Mouse (Mus musculus) spleen, adult 2 months (tissue): ENCODE measurements around the gene Tgfbrap1. TPM values are rescaled to one million over a fixed set of nuclear protein-coding genes. Genes with fewer than 3 reads are reported as not detected.

ENCODE experiments used
- DNase-seq, 2 experiments: peaks; one replicate each; pipeline versions ENCODE4 v3.0.0 to v3.0.0-alpha.2; 2012 to 2021; ENCODE audit warnings: low spot score in 2 of 2, low read depth in 1 of 2
- H3K27ac ChIP-seq: fragments of 200-500 bp; 2 replicates; pipeline ENCODE4 v1.5.1; 2012; ENCODE audit warnings: low read length, inconsistent platforms; ENCODE audit not compliant: insufficient read depth
- H3K27me3 ChIP-seq: fragments of 200-500 bp; 2 replicates; pipeline ENCODE4 v1.6.1; 2012; ENCODE audit warnings: mild to moderate bottlenecking, moderate library complexity, low read length, inconsistent platforms; ENCODE audit not compliant: control insufficient read depth, insufficient read depth
- H3K36me3 ChIP-seq: fragments of 200-500 bp; 2 replicates; pipeline ENCODE4 v1.6.1; 2012; ENCODE audit warnings: mild to moderate bottlenecking, low read length, inconsistent platforms; ENCODE audit not compliant: control insufficient read depth, insufficient read depth
- H3K4me1 ChIP-seq: fragments of 200-500 bp; 2 replicates; pipeline ENCODE4 v1.6.1; 2011; ENCODE audit warnings: inconsistent platforms; ENCODE audit not compliant: control insufficient read depth, insufficient read depth, insufficient read length
- H3K4me3 ChIP-seq: fragments of 200-500 bp; 2 replicates; pipeline ENCODE4 v1.5.1; 2011; ENCODE audit warnings: mild to moderate bottlenecking, inconsistent platforms; ENCODE audit not compliant: insufficient read depth, insufficient read length; ENCODE audit errors: extremely low read depth
- CTCF ChIP-seq: fragments of 200-500 bp; IDR thresholded peaks from 2 replicates; pipeline ENCODE4 v1.5.1; 2011; ENCODE audit warnings: mild to moderate bottlenecking, inconsistent platforms; ENCODE audit not compliant: insufficient read depth, insufficient read length, insufficient replicate concordance; ENCODE audit errors: extremely low read depth
- POLR2A ChIP-seq: fragments of 200-500 bp; IDR thresholded peaks from 2 replicates; pipeline ENCODE4 v1.6.1; 2011; ENCODE audit warnings: low read depth, low read length, inconsistent platforms
- WGBS: fragments of 180-500 bp; shearing (Covaris S2); methylation state at CpG from one replicate; pipeline ENCODE4 v1.1.7; 2018; 5-methylcytosine and 5-hydroxymethylcytosine counted together
- polyA plus RNA-seq: library from polyadenylated mRNA; depleted of rRNA; stranded (reverse); fragments of >200 nt; gene quantifications from 2 replicates; pipeline ENCODE4 v1.2.3, GENCODE M21; 2012

Tgfbrap1 gene
- polyA plus RNA-seq, 1 experiment = 13.4 TPM

GRCm38 (mm10) chr1:43130219-43130981 lies 32.0 kb upstream of the Tgfbrap1 start:
- H3K4me3 ChIP-seq = no peak overlapping the region
- 80% methylated on average over 5 of the region's 5 CpGs for WGBS
- no peak for TF ChIP-seq CTCF
- H3K27me3 ChIP-seq = no peaks in the 10 kb centered on the region
- H3K27ac ChIP-seq = no peak overlapping the region
- no peak for DNase-seq
- no peaks in the 10 kb centered on the region for H3K36me3 ChIP-seq
- H3K4me1 ChIP-seq = no peaks in the 10 kb centered on the region

DNA sequence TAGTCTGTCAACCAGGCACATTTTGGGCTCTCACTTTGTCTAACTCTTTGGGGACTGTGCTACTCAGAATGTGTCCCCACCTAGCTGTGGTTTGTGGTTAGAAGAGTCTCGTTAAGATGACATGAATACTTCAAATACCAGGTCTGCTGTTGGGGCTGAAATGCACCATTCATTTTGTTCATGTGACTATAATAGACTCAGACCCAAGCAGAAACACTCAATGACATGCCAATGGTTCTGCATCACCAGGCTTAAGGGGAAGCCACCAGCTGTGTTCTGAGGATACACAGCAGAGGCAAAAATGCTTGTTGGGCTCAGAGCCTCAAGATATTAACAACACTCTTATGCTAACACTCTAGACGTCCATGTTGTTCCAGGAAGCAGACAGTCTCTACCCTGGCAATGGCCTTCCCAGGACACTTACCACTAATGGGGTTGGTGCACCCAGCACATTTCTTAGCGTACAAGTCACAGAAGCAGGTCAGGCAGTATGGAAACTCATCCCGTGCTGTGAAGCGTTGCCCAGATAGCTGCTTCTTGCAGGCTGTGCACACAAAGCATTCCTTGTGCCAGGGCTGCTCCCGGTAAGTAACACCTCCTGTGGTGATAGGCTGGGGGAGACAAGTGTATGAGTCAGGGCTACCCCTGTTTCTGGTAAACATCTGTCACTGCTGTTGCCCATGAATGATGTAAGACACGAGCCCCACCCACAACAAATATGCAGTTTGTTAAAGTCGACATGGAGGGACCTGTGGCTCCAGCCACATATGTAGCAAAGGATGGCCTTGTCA lies 29.6 kb upstream of the Tgfbrap1 start:
- H3K27me3 ChIP-seq = no peaks in the 10 kb centered on the region
- 72% methylated on average over 8 of the region's 8 CpGs for WGBS
- DNase-seq = no peak

GRCm38 (mm10) chr1:43127196-43127595 lies 28.8 kb upstream of the Tgfbrap1 start:
- Histone ChIP-seq H3K36me3 (no peaks in the 10 kb centered on the region), H3K27ac (no peak overlapping the region), H3K4me1 (no peaks in the 10 kb centered on the region), H3K27me3 (no peaks in the 10 kb centered on the region), H3K4me3 (no peak overlapping the region)
- DNase-seq = no peak
- TF ChIP-seq CTCF (no peak), POLR2A (no peak)

More for the DNA sequence above, 29.6 kb upstream of the Tgfbrap1 start:
- Histone ChIP-seq H3K36me3 (no peaks in the 10 kb centered on the region), H3K27ac (no peak overlapping the region), H3K4me3 (no peak overlapping the region), H3K4me1 (no peaks in the 10 kb centered on the region)
- TF ChIP-seq CTCF (no peak), POLR2A (no peak)

- Histone ChIP-seq H3K4me1 (no peaks in the 10 kb centered on the region), H3K4me3 (no peak overlapping the region), H3K36me3 (no peaks in the 10 kb centered on the region), H3K27ac (no peak overlapping the region), H3K27me3 (no peaks in the 10 kb centered on the region)
- no peak for DNase-seq
- TF ChIP-seq CTCF (no peak), POLR2A (no peak)
- WGBS = 87% methylated on average over 4 of the region's 4 CpGs
Measured at GRCm38 (mm10) chr1:43124726-43125125, 26.3 kb upstream of the Tgfbrap1 start.

DNA sequence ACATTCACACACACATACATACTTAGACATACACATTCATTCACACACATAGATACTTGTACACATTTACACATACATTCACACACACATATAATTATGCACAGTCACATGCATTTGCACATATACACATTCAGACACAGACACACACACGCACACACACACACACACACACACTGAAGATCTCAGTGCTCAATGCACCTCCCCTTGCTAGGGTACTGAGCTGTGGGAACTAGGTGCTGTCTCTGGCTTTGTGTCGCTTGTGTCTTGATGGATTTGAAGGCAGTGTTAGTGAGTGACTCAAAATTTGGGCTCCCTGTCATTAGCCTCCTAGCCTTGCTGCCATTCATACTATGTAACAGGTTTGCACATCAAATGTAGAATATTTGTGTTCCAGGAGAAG lies 24.2 kb upstream of the Tgfbrap1 start:
- no peak for DNase-seq
- H3K27ac ChIP-seq = no peak overlapping the region
- H3K4me1 ChIP-seq = no peaks in the 10 kb centered on the region
- no peak overlapping the region for H3K4me3 ChIP-seq
- no peak for TF ChIP-seq CTCF
- TF ChIP-seq POLR2A = no peak
- peaks cover 7% of the 10 kb centered on the region for H3K36me3 ChIP-seq
- no peaks in the 10 kb centered on the region for H3K27me3 ChIP-seq
- WGBS = 92% methylated on average over 2 of the region's 2 CpGs

- TF ChIP-seq CTCF = no peak
- no peak for TF ChIP-seq POLR2A
- Histone ChIP-seq H3K4me3 (no peak overlapping the region), H3K4me1 (no peaks in the 10 kb centered on the region)
Measured at GRCm38 (mm10) chr1:43120950-43121349, 22.5 kb upstream of the Tgfbrap1 start.

DNA sequence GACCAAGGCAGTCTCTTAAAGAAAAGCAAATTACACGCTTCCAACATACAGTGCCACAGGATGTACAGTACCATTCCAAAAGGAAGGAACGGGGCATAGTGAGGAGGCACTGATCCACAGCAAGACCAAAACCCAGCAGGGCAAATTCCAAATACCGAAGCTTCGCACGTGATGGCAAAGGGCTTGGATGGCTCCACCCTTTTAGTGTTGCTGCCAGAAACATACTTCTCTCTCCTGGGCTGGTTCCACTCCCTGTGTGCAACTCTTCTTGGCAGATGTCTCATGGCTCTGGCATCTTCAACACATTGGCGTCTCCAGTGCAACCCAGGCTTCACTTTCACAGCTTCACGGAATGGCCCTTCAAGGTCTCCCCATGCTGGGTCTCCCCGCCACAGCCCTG lies 19.0 kb upstream of the Tgfbrap1 start:
- Histone ChIP-seq H3K36me3 (peaks cover 22% of the 10 kb centered on the region), H3K4me3 (no peak overlapping the region), H3K27ac (no peak overlapping the region), H3K4me1 (no peaks in the 10 kb centered on the region), H3K27me3 (no peaks in the 10 kb centered on the region)
- TF ChIP-seq POLR2A (no peak), CTCF (no peak)
- 95% methylated on average over 8 of the region's 8 CpGs for WGBS
- DNase-seq = no peak

More at GRCm38 (mm10) chr1:43120950-43121349, 22.5 kb upstream of the Tgfbrap1 start:
- no peak for DNase-seq
- Histone ChIP-seq H3K27ac (no peak overlapping the region), H3K27me3 (no peaks in the 10 kb centered on the region), H3K36me3 (peaks cover 13% of the 10 kb centered on the region)
- WGBS = 93% methylated on average over 5 of the region's 5 CpGs
